Mouse (Mus musculus): ENCODE measurements around the gene Prelp. TPM values are rescaled to one million over a fixed set of nuclear protein-coding genes. Genes with fewer than 3 reads are reported as not detected.

The Prelp gene
- polyA plus RNA-seq, 1 experiment, result 13.3 TPM

DNA sequence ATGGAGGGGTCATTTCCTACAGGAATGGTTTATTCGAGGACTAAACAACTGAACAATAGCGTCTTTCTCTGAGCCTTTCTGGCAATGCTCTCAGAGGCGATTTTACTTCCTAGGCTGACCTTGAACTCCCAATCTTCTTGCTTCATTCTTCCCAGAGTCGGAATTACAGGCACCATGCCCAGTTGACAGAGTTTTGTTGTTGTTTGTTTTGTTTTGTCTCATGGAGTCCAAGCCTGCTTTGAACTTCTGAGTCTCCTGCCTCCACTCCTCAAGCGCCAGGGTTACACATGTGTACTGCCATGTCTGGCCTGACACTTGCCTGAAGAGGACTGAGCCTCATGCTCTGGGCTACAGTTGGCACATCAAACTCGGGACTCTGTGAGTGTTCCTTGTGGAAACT is 8.2 kb downstream of the Prelp start:
- DNase-seq, result no peak

DNA sequence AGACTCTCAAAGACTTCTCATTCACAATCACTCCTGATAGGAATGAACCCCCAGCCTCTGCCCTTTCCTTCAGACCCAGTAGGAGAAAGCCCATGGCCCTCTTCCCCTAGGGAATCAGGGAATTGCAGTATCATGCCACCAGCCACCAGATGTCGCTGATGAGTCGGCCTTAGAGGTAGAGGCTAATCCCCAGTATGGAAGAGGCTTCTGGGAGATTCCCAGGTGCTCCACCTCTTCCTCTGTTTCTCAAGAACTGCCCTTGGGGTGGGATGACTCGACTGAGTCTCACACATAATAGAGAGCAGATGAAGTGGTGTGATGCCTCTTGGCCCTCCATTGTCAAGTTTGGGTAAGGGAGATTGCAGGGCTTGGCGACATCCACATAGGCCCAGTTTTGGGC is 9.8 kb downstream of the Prelp start:
- no peaks in the 10 kb centered on the region for H3K27me3 ChIP-seq (ENCODE audit: control insufficient read depth, insufficient read depth, low read length)
- WGBS, result 24% methylated on average over 4 of the region's 4 CpGs
- no peak overlapping the region for H3K4me3 ChIP-seq (ENCODE audit: control insufficient read depth, insufficient read depth, low read length)
- peak; percentile 54 for DNase-seq
- no peak overlapping the region for H3K27ac ChIP-seq (ENCODE audit: control insufficient read depth, insufficient read depth, low read length)
- TF ChIP-seq CTCF (IDR thresholded peaks at IDR 0.05; ENCODE audit: borderline replicate concordance, control insufficient read depth, extremely low read depth, insufficient read depth, low read length, poor library complexity) (peak; percentile 50; the same call in 1 of the 2 replicates), POLR2A (IDR thresholded peaks at IDR 0.05; ENCODE audit: control insufficient read depth, extremely low read depth, insufficient read depth, low read length, poor library complexity) (no peak)
- H3K4me1 ChIP-seq (replicated peaks; ENCODE audit: control insufficient read depth, insufficient read depth, low read length), result peaks cover 13% of the 10 kb centered on the region
- H3K36me3 ChIP-seq (ENCODE audit: control insufficient read depth, insufficient read depth, low read length), result no peaks in the 10 kb centered on the region

More for the DNA sequence above, 8.2 kb downstream of the Prelp start:
- TF ChIP-seq CTCF (IDR thresholded peaks at IDR 0.05; ENCODE audit: borderline replicate concordance, control insufficient read depth, extremely low read depth, insufficient read depth, low read length, poor library complexity), result no peak
- no peak for TF ChIP-seq POLR2A (IDR thresholded peaks at IDR 0.05; ENCODE audit: control insufficient read depth, extremely low read depth, insufficient read depth, low read length, poor library complexity)
- Histone ChIP-seq H3K4me3 (ENCODE audit: control insufficient read depth, insufficient read depth, low read length) (no peak overlapping the region), H3K27ac (ENCODE audit: control insufficient read depth, insufficient read depth, low read length) (no peak overlapping the region), H3K27me3 (ENCODE audit: control insufficient read depth, insufficient read depth, low read length) (no peaks in the 10 kb centered on the region), H3K4me1 (replicated peaks; ENCODE audit: control insufficient read depth, insufficient read depth, low read length) (peaks cover 9% of the 10 kb centered on the region), H3K36me3 (ENCODE audit: control insufficient read depth, insufficient read depth, low read length) (no peaks in the 10 kb centered on the region)
- WGBS, result 86% methylated on average over 6 of the region's 6 CpGs

DNA sequence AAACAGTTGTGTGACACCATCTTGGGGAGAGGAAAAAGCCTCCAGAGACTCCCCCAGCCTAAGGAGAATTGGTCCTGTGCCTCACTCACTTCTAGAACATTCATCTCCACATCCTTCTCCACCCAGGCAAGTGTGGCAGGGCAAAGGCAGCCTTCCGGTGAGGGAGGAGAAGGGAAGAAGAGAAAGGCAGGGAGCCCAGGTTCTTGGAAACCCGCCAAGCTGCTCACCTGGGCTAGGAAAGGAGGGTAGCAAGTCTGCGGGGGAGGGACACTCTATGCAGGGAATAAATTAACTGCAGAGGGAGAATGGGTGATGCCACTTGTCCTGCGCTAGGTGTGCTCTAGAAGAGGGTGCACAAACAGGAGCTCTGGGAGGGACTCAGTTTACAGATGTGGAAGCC is 10.2 kb downstream of the Prelp start:
- WGBS, result 86% methylated on average over 4 of the region's 4 CpGs
- H3K4me1 ChIP-seq (replicated peaks; ENCODE audit: control insufficient read depth, insufficient read depth, low read length), result peaks cover 13% of the 10 kb centered on the region
- H3K27ac ChIP-seq (ENCODE audit: control insufficient read depth, insufficient read depth, low read length), result no peak overlapping the region

DNA sequence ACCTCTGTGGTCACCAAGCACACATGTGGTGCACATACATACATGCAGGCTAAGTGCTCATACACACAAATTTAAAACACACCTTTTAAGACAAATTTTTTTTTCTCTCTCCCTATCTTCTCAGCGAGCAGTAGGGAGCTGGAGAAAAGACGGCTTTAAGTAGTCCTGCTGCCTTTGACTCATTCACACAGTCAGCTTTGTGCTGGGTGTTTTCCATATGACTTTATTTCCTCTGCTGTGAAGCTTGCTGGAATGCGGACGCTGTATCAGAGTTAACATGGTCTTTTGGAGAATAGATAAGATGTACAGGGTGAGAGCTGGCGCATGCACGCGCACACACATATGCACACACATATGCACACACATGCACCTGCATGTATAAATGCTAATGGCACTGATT is 11.1 kb downstream of the Prelp start:
- TF ChIP-seq POLR2A (IDR thresholded peaks at IDR 0.05; ENCODE audit: control insufficient read depth, extremely low read depth, insufficient read depth, low read length, poor library complexity) (no peak), CTCF (IDR thresholded peaks at IDR 0.05; ENCODE audit: borderline replicate concordance, control insufficient read depth, extremely low read depth, insufficient read depth, low read length, poor library complexity) (no peak)
- Histone ChIP-seq H3K36me3 (ENCODE audit: control insufficient read depth, insufficient read depth, low read length) (no peaks in the 10 kb centered on the region), H3K27me3 (ENCODE audit: control insufficient read depth, insufficient read depth, low read length) (no peaks in the 10 kb centered on the region), H3K27ac (ENCODE audit: control insufficient read depth, insufficient read depth, low read length) (no peak overlapping the region), H3K4me1 (replicated peaks; ENCODE audit: control insufficient read depth, insufficient read depth, low read length) (peaks cover 13% of the 10 kb centered on the region), H3K4me3 (ENCODE audit: control insufficient read depth, insufficient read depth, low read length) (no peak overlapping the region)
- DNase-seq, result no peak
- 97% methylated on average over 7 of the region's 7 CpGs for WGBS

More for the DNA sequence above, 10.2 kb downstream of the Prelp start:
- Histone ChIP-seq H3K36me3 (ENCODE audit: control insufficient read depth, insufficient read depth, low read length) (no peaks in the 10 kb centered on the region), H3K27me3 (ENCODE audit: control insufficient read depth, insufficient read depth, low read length) (no peaks in the 10 kb centered on the region), H3K4me3 (ENCODE audit: control insufficient read depth, insufficient read depth, low read length) (no peak overlapping the region)
- no peak for DNase-seq
- no peak for TF ChIP-seq CTCF (IDR thresholded peaks at IDR 0.05; ENCODE audit: borderline replicate concordance, control insufficient read depth, extremely low read depth, insufficient read depth, low read length, poor library complexity)
- TF ChIP-seq POLR2A (IDR thresholded peaks at IDR 0.05; ENCODE audit: control insufficient read depth, extremely low read depth, insufficient read depth, low read length, poor library complexity), result no peak

DNA sequence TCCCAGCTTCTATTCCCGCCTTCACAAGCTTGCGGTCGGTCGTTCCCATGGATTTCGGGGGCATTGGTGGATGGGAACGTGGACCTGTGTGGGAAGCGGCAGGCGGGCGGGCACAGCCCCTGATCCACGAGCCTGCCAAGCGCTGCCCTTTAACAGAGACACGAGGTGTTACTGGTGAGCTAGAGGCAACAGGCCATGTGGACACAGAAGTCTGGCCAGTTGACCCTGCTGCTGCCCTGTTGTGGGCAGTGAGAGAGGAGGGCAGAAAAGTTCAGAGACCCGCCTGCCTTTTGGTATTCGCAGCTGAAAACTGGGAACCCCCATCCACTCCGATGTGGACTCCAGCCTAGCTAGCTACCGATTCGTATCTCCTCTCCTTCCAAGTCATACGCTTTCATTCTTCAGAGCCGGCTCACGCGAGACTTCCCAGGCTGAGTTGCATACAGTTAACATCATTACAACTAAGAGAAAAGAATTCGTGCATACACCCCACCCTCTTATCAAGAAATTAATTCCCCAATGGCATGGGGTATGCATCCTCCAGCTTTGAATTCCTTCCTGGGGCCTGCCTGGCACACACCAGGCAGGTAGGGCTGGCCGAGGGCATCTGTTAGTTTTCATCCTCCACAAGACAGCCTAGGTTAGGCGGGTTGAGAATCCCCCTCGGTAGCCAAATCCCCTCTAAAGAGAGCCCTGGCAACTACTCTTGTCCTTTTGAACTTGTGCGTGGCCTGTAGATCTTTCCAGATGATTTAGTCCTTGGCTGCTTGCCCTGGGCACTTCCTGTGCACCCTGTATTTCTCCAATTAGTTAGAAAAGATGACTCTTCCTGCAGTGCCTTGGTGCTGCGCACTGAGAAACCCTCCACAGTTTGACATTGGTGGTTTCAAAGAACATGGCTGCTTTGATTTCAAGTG is 12.3 kb downstream of the Prelp start:
- peak overlapping the region; percentile 40 for H3K4me3 ChIP-seq (ENCODE audit: control insufficient read depth, insufficient read depth, low read length)
- WGBS, result 9% methylated on average over 27 of the region's 27 CpGs
- H3K27ac ChIP-seq (ENCODE audit: control insufficient read depth, insufficient read depth, low read length), result no peak overlapping the region
- peaks cover 13% of the 10 kb centered on the region for H3K4me1 ChIP-seq (replicated peaks; ENCODE audit: control insufficient read depth, insufficient read depth, low read length)
- TF ChIP-seq POLR2A (IDR thresholded peaks at IDR 0.05; ENCODE audit: control insufficient read depth, extremely low read depth, insufficient read depth, low read length, poor library complexity) (no peak), CTCF (IDR thresholded peaks at IDR 0.05; ENCODE audit: borderline replicate concordance, control insufficient read depth, extremely low read depth, insufficient read depth, low read length, poor library complexity) (no peak)
- H3K36me3 ChIP-seq (ENCODE audit: control insufficient read depth, insufficient read depth, low read length), result no peaks in the 10 kb centered on the region
- H3K27me3 ChIP-seq (ENCODE audit: control insufficient read depth, insufficient read depth, low read length), result no peaks in the 10 kb centered on the region
- DNase-seq, result no peak

DNA sequence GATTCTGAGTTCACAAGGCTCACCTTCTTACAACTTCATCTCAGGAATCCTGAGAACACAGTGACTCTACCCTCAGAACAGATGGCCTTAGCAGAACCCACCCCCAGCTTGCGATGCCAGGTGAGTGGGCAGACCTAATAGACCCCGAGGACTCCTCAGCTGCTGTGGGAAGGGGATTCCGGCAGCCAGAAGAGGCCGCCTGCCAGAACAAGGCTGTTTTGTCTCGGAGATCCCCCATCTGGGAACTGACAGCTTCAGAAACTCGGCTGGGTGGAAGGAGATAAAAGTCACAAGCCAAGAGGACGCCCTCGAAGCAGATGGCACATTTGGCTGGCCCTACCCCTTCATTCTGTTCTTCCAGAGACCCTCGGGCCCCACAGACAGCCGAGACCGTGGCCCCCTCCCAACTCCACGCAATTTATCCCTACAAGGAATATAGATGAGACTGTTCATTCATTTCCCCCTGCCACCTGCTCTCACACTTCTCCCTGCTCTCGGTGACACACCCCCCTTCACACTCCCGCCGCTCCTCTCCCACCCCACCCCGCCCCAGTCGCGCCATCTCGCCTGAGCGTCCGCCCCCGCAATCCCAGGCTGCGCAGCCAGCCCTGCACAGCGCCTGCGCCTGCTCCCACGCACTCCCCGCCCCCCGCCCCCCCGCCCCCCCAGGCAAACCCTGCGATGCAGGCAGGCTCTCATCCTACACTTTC is 13.1 kb downstream of the Prelp start, which contains the start of gene Optc:
Gene Optc, minus strand, starts transcription at position 51 of the 710 bp plus-strand sequence.
- H3K27ac ChIP-seq (ENCODE audit: control insufficient read depth, insufficient read depth, low read length), result no peak within 1 kb of the TSS
- WGBS, result 13% methylated on average over 29 of the region's 30 CpGs
- no peak for TF ChIP-seq CTCF (IDR thresholded peaks at IDR 0.05; ENCODE audit: borderline replicate concordance, control insufficient read depth, extremely low read depth, insufficient read depth, low read length, poor library complexity)
- TF ChIP-seq POLR2A (IDR thresholded peaks at IDR 0.05; ENCODE audit: control insufficient read depth, extremely low read depth, insufficient read depth, low read length, poor library complexity), result no peak

More for the DNA sequence above, 13.1 kb downstream of the Prelp start, which contains the start of gene Optc:
- H3K36me3 ChIP-seq (ENCODE audit: control insufficient read depth, insufficient read depth, low read length), result no peaks in the 10 kb centered on the region
- DNase-seq, result peak; percentile 22
- peaks cover 13% of the 10 kb centered on the region for H3K4me1 ChIP-seq (replicated peaks; ENCODE audit: control insufficient read depth, insufficient read depth, low read length)
- peak within 1 kb of the TSS; percentile 40 for H3K4me3 ChIP-seq (ENCODE audit: control insufficient read depth, insufficient read depth, low read length)
- no peaks in the 10 kb centered on the region for H3K27me3 ChIP-seq (ENCODE audit: control insufficient read depth, insufficient read depth, low read length)
